Mouse (Mus musculus): ENCODE measurements around the gene Xab2. TPM values are rescaled to one million over a fixed set of nuclear protein-coding genes. Genes with fewer than 3 reads are reported as not detected.

Xab2 gene
- total RNA-seq, 2 experiments from 2014 or later, result 33.9 to 34.1 TPM

DNA sequence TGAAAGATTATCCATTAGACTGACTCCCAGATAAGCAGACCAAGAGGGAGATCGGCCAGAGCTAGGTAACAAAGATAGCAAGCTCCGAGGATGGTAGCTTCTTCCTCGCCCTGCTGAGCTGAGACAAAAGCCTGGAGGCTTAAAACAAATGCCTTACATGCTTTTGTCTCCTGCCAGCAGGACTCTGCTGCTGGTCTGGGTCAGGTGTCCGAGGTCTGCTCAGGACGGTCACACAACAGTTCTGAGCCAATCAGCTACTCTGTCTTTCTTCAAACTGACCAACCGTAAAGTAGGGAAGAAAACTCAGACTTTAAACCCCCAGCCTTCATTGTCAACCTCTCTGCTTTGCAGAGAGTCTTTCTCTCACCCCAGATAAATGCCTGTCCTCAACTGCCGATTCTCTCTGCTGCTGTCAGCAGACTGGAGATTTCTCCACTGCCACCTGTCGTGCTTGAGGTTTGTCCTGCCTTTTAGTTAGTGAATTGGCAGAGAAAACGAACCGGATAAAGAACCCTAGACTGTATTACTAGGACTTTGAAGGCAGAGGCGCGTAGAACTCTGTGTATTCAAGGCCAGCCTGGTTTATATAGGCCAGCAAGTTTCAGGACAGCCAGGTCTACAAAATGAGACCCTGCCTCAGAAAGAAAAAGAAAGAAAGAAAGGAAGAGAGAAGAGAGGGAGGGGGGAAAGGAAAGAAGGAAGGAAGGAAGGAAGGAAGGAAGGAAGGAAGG is 53.3 kb downstream of the Xab2 start, which contains the start of gene C330021F23Rik:
Gene C330021F23Rik (plus strand): TSS at position 350 of the 731 bp plus-strand sequence.
- DNase-seq (ENCODE audit: low spot score in 2 of 2), result no peak

Other genes starting within 250 kb of the Xab2 start
- 10 to 100 TPM; 36.5 to 44.6 TPM for gene Arhgef18, start 228.3 kb downstream of the Xab2 start, total RNA-seq (2021)
- 1 to 10 TPM in 1 of 2 experiments, under 1 TPM in 1; 0.87 to 1.7 TPM for gene Pex11g, start 153.6 kb downstream of the Xab2 start, total RNA-seq (2021)
- under 1 TPM; 0.20 to 0.32 TPM for gene Tex45, start 150.5 kb downstream of the Xab2 start, total RNA-seq (2021)
- gene Zfp358, start 128.2 kb downstream of the Xab2 start, total RNA-seq (2021), result 10 to 100 TPM; 27.7 to 29.0 TPM
- gene Mcoln1, start 120.9 kb downstream of the Xab2 start, total RNA-seq (2021), result 10 to 100 TPM; 66.2 to 79.4 TPM
- gene Pnpla6, start 105.9 kb downstream of the Xab2 start, total RNA-seq (2021), result 10 to 100 TPM; 67.7 to 76.2 TPM
- gene C330021F23Rik, start 53.3 kb downstream of the Xab2 start, total RNA-seq (2021), result not detected
- 10 to 100 TPM; 58.1 to 68.1 TPM for gene Camsap3, start 34.0 kb downstream of the Xab2 start, total RNA-seq (2021)
- 100 to 1,000 TPM in 1 of 2 experiments, 10 to 100 TPM in 1; 83.3 to 101 TPM for gene Pet100, start 232 bp upstream of the Xab2 start, total RNA-seq (2021)
- gene Pcp2, start 4.2 kb upstream of the Xab2 start, total RNA-seq (2021), result not detected
- gene Stxbp2, start 9.6 kb upstream of the Xab2 start, total RNA-seq (2021), result 10 to 100 TPM; 50.2 to 61.8 TPM
- 1 to 10 TPM; 1.1 TPM for gene Retn, start 34.5 kb upstream of the Xab2 start, total RNA-seq (2021)
- gene Mcemp1, start 44.4 kb upstream of the Xab2 start, total RNA-seq (2021), result under 1 TPM; 0.38 to 0.39 TPM
- gene Fcor, start 51.0 kb upstream of the Xab2 start, total RNA-seq (2021), result 10 to 100 TPM; 23.0 to 24.6 TPM
- 10 to 100 TPM; 31.5 to 34.4 TPM for gene Trappc5, start 55.0 kb upstream of the Xab2 start, total RNA-seq (2021)
- not detected for gene Fcer2a, start 72.9 kb upstream of the Xab2 start, total RNA-seq (2021)
- not detected for gene Clec4g, start 99.3 kb upstream of the Xab2 start, total RNA-seq (2021)
- not detected for gene Cd209a, start 127.7 kb upstream of the Xab2 start, total RNA-seq (2021)
- not detected for gene Cd209e, start 233.0 kb upstream of the Xab2 start, total RNA-seq (2021)

Measured in layer of hippocampus, postnatal 10 days (tissue).